Mouse (Mus musculus): ENCODE measurements around the gene P2rx6.

DNA sequence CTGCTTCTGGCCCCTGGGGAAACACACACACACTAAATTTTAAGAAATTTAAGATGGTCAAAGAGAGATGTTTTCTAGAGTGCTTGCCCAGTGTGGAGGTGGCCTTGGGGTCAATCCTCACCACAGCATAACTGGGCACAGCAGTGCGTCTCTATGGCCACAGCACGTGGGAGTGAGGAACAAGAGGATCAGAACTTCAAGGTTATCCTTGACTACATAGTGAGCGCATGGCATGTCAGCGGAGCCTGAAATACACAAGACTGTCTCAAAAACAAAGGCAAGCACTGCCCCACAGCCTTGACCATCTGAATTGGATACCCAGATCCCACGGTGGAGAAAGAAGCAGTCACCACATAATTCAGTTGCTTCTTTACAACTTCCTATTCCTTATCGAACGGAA, 22.9 kb downstream of the P2rx6 start:
- TF ChIP-seq CTCF (IDR thresholded peaks at IDR 0.05; ENCODE audit: low read depth) (no peak), EP300 (IDR thresholded peaks at IDR 0.05; ENCODE audit: low read depth) (no peak)

Data from heart, postnatal 0 days (tissue).